Mouse (Mus musculus) CD4-positive, CD25-positive, alpha-beta regulatory T cell (primary cell): Measurements from ENCODE around the gene Ly9. TPM values are rescaled to one million over a fixed set of nuclear protein-coding genes. Genes with fewer than 3 reads are reported as not detected.

Experiments
- polyA plus RNA-seq: library from polyadenylated mRNA; unstranded; fragments of 100-300 nt; shearing (Covaris generic); gene quantifications from one replicate; pipeline ENCODE4 v1.2.1, GENCODE M21; 2017

Gene Ly9
- 153 TPM for polyA plus RNA-seq

DNA sequence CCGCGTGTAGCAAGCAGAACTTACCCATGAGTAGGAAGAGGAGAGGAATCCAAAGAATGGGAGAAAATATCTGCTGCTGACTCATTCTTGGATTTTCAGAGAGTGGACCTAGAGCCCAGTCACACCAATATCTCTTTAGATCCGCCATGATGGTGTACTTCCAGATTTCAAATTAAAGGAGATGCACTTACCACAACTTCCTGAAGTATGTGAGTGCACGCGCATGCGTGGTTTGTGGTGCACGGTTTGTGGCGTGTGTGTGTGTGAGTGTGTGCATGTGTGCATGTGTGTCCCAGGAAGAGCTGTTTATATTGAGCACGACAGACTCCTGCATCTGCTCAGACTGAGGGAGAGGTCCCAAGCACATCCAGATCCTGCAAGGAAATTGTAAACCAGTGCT is at the start of gene Ly9:
Gene Ly9, minus strand, starts transcription at position 235 of the 400 bp plus-strand sequence.

DNA sequence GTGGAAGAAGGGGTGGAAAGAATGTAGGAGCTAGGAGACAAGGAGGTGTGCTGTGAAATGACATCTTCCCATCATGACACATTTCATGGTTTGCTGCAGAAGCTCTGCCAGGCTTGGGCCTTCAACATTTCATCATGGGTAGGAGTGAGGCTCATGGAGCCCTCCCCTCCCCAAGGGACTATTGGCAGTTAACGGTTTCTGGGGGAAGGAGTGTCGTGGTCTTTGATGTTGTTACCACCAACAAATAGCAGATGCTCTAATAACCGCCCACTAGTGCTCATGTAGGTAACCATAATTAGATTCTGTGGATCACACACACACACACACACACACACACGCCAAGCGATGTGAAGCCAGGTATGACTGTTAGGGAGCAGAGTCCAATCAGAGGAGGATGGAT is 45.5 kb upstream of the Ly9 start, which contains the start of gene Slamf7:
Gene Slamf7, minus strand, starts transcription at position 302 of the 400 bp plus-strand sequence.

DNA sequence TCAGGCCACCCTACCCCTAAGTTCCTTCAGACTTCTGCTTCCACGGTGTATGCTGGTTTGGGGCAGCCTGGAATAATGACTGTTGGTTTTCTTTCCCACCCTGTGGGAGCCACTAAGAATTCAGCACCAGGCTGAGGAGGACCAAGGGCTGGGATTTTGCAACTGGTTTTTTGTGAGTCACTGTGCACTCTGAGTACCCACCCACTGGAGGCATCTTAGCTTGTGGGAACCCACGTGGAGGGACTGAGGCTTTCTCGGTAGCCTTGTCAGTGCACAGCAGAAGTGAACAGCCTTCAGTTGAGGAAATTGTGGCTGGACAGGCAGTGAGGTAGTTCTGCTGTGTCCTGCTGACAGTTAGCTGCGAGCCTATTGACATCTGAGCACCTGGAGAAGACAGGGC is 48.3 kb downstream of the Ly9 start, which contains the start of gene Cd244a:
Gene Cd244a, plus strand, starts transcription at position 296 of the 400 bp plus-strand sequence.

Other genes starting within 250 kb of the Ly9 start
- gene Klhdc9, start 246.6 kb downstream of the Ly9 start, polyA plus RNA-seq, result 0.29 TPM
- gene Nectin4, start 237.3 kb downstream of the Ly9 start, polyA plus RNA-seq, result 0.07 TPM
- gene Arhgap30, start 218.5 kb downstream of the Ly9 start, polyA plus RNA-seq, result 190 TPM
- 75.0 TPM for gene Usf1, start 196.1 kb downstream of the Ly9 start, polyA plus RNA-seq
- 3.2 TPM for gene Tstd1, start 188.5 kb downstream of the Ly9 start, polyA plus RNA-seq
- gene F11r, start 169.9 kb downstream of the Ly9 start, polyA plus RNA-seq, result 0.26 TPM
- 11.0 TPM for gene Alyref2, start 103.9 kb downstream of the Ly9 start, polyA plus RNA-seq
- gene Itln1, start 72.1 kb downstream of the Ly9 start, polyA plus RNA-seq, result not detected
- gene Cd244a, start 48.2 kb downstream of the Ly9 start, polyA plus RNA-seq, result 0.56 TPM
- gene Slamf7, start 45.6 kb upstream of the Ly9 start, polyA plus RNA-seq, result 8.5 TPM
- 403 TPM for gene Cd48, start 74.6 kb upstream of the Ly9 start, polyA plus RNA-seq
- gene Slamf1, start 159.7 kb upstream of the Ly9 start, polyA plus RNA-seq, result 76.0 TPM
- gene Cd84, start 232.3 kb upstream of the Ly9 start, polyA plus RNA-seq, result 122 TPM